Mouse (Mus musculus): ENCODE measurements at regions not wholly inside any gene's neighbourhood (a gene's known extent, or its start where the extent isn't known, plus 50 kb on each side); places are given as distances from the start of the nearest gene placed in this dataset.
A peak's percentile ranks its signal among the peaks of the same experiment; 100 is the strongest.

DNA sequence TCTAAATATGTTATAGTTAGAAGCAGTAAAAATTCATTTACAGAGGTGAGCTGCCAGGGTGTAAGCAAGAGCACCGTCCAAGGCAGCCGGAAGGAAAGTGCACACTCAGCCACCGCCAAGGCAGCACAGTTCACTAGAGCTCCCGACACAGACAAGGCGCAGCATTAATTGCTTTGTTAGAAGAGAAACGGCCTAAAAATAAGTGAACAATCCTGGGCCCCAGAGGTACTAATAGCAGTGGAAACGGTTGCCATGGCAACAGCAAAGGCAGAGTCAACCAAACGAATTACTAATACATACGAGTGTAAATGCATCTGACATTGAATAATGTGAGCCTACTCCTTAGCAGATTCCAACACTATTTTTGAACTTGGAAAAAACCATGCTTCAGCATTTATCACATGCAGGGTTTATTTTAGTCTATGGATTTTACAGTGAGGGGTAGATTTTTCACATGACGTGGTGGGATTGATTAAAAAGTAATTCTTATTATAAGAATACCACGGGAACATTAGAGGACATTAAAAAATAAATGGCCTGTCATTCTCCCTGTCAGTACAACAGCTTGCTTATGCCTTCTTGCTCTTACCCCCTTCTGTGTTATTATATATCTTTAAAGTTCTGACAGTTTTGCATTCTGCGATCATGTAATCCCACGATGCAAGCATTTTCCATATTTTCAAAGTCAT is 62.5 kb downstream of the Cavin4 start:
- 0 out of 2 replicates have a peak overlapping the region, but pooled peaks have one; percentile 31 for H3K4me2 ChIP-seq (ENCODE audit: low read length)
- H3K4me1 ChIP-seq (ENCODE audit: control insufficient read depth, insufficient read depth, low read length) = peaks cover 21% of the 10 kb centered on the region
- peak overlapping the region; percentile 83 for H3K27ac ChIP-seq (ENCODE audit: low read length)
- ATAC-seq = peak; percentile 95
- H3K4me3 ChIP-seq (ENCODE audit: low read depth, low read length) = no peak overlapping the region
- 22% methylated on average over 13 of the region's 13 CpGs for WGBS
- H3K36me3 ChIP-seq (ENCODE audit: control insufficient read depth, insufficient read depth, low read length) = no peaks in the 10 kb centered on the region
- no peaks in the 10 kb centered on the region for H3K27me3 ChIP-seq (ENCODE audit: control insufficient read depth, insufficient read depth, low read depth, low read length)
- no peak overlapping the region for H3K9ac ChIP-seq (ENCODE audit: low read depth, low read length)
- no peaks in the 10 kb centered on the region for H3K9me3 ChIP-seq (replicated peaks; ENCODE audit: control insufficient read depth, low read length, poor library complexity, severe bottlenecking)

DNA sequence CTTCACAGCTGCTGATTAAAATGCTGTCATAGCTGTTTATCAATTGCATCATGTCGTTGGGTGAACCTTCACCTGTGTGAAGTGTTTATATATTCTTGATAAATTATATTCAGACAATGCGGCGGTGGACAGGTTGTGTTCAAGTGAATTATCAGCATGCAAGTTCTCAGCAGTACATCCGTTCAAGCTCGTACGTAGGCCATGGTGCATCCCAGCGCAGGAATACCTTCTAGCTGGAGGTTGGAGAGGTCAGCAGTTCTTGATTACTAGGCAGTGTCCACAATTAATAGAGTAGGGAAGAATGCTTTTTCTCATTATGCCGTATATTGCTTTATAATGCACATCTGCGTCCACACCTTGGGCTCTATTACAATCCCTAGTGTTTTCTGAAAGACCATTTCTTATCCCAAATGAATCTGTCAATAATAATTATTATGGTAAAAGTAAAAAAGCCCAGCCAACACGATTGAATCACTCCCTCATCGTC is 63.1 kb downstream of the Cavin4 start:
- Histone ChIP-seq H3K36me3 (ENCODE audit: control insufficient read depth, insufficient read depth, low read length) (no peaks in the 10 kb centered on the region), H3K4me2 (ENCODE audit: low read length) (no peak overlapping the region), H3K9ac (ENCODE audit: low read depth, low read length) (no peak overlapping the region), H3K27me3 (ENCODE audit: control insufficient read depth, insufficient read depth, low read depth, low read length) (no peaks in the 10 kb centered on the region), H3K4me1 (ENCODE audit: control insufficient read depth, insufficient read depth, low read length) (peaks cover 21% of the 10 kb centered on the region), H3K4me3 (ENCODE audit: low read depth, low read length) (no peak overlapping the region), H3K9me3 (replicated peaks; ENCODE audit: control insufficient read depth, low read length, poor library complexity, severe bottlenecking) (no peaks in the 10 kb centered on the region), H3K27ac (ENCODE audit: low read length) (peak overlapping the region; percentile 83)
- 67% methylated on average over 11 of the region's 11 CpGs for WGBS
- peak; percentile 43 for ATAC-seq

DNA sequence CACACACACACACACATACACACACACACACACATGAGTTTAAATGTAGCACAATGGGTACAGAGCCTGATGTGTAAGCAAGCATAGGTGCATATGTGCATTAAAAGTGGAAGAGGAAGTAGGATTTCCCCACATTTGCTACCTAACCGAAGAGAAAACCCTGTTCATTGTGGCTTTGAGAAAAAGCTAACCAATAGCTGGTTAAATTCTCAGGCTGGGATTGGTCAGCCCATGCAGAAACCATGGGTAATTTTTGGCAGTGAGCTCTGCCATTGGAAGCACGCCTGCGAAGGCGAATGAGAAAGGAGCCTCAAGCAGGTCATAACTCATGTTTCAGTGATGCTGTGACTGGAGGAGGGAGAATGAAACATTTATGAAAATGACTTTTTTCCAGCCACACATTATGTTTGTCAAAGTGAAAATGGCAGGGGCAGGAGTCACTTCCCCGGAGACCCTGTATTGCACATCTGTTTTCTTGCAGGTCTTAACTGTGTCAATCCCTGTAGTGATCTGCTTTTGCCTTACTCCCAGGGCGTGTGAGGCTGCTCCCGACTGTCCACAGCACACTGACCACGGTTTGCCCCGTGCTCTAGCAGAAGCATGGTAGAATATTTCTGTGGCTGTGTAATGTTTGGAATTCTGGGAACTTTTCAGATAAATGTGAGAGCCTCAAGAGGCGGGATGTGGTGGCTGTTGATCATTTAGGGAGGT is 71.7 kb downstream of the Cavin4 start:
- no peak overlapping the region for H3K4me3 ChIP-seq (ENCODE audit: low read depth, low read length)
- WGBS = 79% methylated on average over 10 of the region's 10 CpGs
- ATAC-seq = no peak

DNA sequence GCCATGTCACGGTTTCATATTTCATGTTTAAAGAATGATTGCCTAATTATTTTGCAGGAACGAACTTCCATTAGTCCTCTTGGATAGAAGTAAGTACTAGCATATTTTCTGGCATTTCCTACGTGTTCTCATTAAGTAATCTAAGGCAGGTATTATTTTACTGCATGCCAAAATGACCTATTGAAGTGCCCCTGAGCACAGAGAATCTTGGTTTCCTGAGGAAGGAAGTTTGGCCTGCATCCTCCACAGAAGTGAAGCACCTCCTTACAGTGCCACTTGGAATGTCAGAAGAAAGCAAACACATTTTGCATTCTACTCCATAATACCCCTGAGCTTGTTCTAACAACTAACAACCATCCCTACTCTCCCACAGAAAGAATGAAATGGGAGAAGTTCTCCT is 82.9 kb downstream of the Cavin4 start:
- ATAC-seq = no peak
- WGBS = 85% methylated on average over 3 of the region's 3 CpGs
- H3K4me2 ChIP-seq (ENCODE audit: low read length) = no peak overlapping the region
- H3K27me3 ChIP-seq (ENCODE audit: control insufficient read depth, insufficient read depth, low read depth, low read length) = no peaks in the 10 kb centered on the region
- no peaks in the 10 kb centered on the region for H3K36me3 ChIP-seq (ENCODE audit: control insufficient read depth, insufficient read depth, low read length)
- H3K27ac ChIP-seq (ENCODE audit: low read length) = no peak overlapping the region
- no peak overlapping the region for H3K4me3 ChIP-seq (ENCODE audit: low read depth, low read length)
- no peaks in the 10 kb centered on the region for H3K4me1 ChIP-seq (ENCODE audit: control insufficient read depth, insufficient read depth, low read length)
- no peaks in the 10 kb centered on the region for H3K9me3 ChIP-seq (replicated peaks; ENCODE audit: control insufficient read depth, low read length, poor library complexity, severe bottlenecking)
- H3K9ac ChIP-seq (ENCODE audit: low read depth, low read length) = no peak overlapping the region

More for the DNA sequence above, 71.7 kb downstream of the Cavin4 start:
- Histone ChIP-seq H3K9me3 (replicated peaks; ENCODE audit: control insufficient read depth, low read length, poor library complexity, severe bottlenecking) (no peaks in the 10 kb centered on the region), H3K4me1 (ENCODE audit: control insufficient read depth, insufficient read depth, low read length) (no peaks in the 10 kb centered on the region), H3K27ac (ENCODE audit: low read length) (no peak overlapping the region), H3K9ac (ENCODE audit: low read depth, low read length) (no peak overlapping the region), H3K27me3 (ENCODE audit: control insufficient read depth, insufficient read depth, low read depth, low read length) (no peaks in the 10 kb centered on the region), H3K4me2 (ENCODE audit: low read length) (no peak overlapping the region), H3K36me3 (ENCODE audit: control insufficient read depth, insufficient read depth, low read length) (no peaks in the 10 kb centered on the region)

DNA sequence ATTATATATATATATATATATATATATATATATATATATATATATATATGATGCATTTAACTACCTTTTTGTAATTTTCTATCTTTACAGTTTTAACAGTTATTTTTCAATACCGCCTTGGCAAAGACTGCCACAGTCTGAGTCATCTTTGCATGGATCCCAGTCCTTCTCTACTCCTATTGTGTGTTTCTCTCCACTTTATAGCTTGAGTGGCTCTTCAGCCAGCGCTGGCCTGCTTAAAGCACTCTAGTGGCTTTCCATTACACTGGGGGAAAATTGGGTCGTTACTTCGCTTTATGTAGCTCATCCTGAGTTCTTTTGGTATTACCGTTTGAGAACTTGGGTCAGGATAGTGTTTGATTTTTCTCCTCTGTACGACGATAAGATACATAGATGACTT is 86.3 kb downstream of the Cavin4 start:
- Histone ChIP-seq H3K27ac (ENCODE audit: low read length) (no peak overlapping the region), H3K4me3 (ENCODE audit: low read depth, low read length) (no peak overlapping the region), H3K4me2 (ENCODE audit: low read length) (no peak overlapping the region), H3K36me3 (ENCODE audit: control insufficient read depth, insufficient read depth, low read length) (no peaks in the 10 kb centered on the region), H3K27me3 (ENCODE audit: control insufficient read depth, insufficient read depth, low read depth, low read length) (no peaks in the 10 kb centered on the region), H3K9ac (ENCODE audit: low read depth, low read length) (no peak overlapping the region), H3K4me1 (ENCODE audit: control insufficient read depth, insufficient read depth, low read length) (no peaks in the 10 kb centered on the region), H3K9me3 (replicated peaks; ENCODE audit: control insufficient read depth, low read length, poor library complexity, severe bottlenecking) (no peaks in the 10 kb centered on the region)
- no peak for ATAC-seq
- WGBS = 87% methylated on average over 7 of the region's 7 CpGs

DNA sequence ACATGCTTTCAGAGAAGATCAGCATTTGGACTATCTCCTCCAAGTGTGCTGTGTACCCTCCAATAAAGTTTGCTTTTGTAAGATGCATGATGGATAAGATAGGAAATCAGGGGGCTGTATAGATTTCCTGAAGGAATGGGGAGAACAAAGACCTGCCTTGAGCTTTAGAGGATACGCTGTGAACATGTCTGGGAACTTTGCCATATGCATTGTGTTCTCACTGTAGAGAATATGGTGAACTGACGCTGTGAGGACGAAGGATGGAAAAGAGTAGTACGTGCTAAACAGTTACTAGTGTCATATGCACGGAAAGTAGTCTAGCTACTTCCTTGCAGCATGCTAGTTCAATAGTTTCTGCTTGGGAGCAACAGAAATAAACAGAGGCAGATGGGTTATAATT is 86.8 kb downstream of the Cavin4 start:
- no peak overlapping the region for H3K27ac ChIP-seq (ENCODE audit: low read length)
- no peak for ATAC-seq
- H3K9me3 ChIP-seq (replicated peaks; ENCODE audit: control insufficient read depth, low read length, poor library complexity, severe bottlenecking) = no peaks in the 10 kb centered on the region
- no peak overlapping the region for H3K4me3 ChIP-seq (ENCODE audit: low read depth, low read length)
- H3K4me1 ChIP-seq (ENCODE audit: control insufficient read depth, insufficient read depth, low read length) = no peaks in the 10 kb centered on the region
- H3K36me3 ChIP-seq (ENCODE audit: control insufficient read depth, insufficient read depth, low read length) = no peaks in the 10 kb centered on the region
- H3K27me3 ChIP-seq (ENCODE audit: control insufficient read depth, insufficient read depth, low read depth, low read length) = no peaks in the 10 kb centered on the region
- no peak overlapping the region for H3K4me2 ChIP-seq (ENCODE audit: low read length)
- H3K9ac ChIP-seq (ENCODE audit: low read depth, low read length) = no peak overlapping the region
- WGBS = 71% methylated on average over 5 of the region's 5 CpGs

DNA sequence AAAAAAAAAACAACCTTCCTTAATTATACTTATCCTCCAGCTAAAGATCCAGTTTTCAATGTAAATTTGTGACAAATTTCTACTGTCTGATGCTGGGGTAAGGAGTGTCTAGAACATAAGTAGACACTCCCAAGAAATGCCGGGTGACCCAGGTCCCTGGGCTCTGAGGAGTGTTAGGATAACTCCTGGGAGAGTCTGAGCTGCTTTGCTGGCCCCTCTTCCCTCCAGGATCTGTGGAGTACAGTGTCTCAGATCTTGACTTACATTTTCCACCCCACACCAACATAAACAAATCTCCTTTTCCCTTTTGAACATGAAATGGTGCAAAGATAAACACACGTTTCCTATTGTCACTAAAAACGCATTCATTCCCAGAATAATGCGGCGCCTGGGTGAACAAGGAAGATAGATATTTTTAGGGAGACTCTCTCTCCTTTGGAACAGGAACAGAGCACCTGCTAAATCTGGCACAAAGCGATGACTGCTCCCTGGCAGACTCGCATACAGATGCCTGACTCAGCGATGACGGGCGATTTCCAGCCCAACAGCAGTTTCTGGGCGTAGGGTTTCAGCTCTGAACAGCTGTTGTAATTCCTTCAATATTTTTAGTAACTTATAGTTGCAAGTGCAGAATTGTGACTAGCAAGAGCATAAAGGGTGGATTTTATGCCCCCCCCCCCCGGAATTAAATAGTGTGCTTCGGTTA is 91.3 kb downstream of the Cavin4 start:
- no peaks in the 10 kb centered on the region for H3K9me3 ChIP-seq (replicated peaks; ENCODE audit: control insufficient read depth, low read length, poor library complexity, severe bottlenecking)

DNA sequence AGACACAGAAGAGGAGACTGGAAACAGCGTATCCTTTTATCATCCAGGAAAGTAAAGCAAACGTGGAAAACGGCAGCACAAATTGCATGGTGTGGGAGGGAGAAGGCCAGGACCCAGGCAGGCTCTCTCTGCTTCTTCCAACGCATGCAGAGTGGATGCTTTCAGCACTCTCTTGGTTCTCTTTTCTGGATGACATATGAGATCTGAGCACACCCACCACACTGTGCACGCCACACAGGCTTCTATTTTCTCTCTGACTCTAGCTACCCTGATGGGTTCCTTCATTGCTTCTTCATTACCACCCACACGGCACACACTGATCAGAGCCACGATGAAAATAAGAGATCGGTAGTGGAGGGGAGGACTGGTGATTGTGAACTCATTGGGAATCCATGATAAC is 97.3 kb downstream of the Cavin4 start:
- no peak overlapping the region for H3K4me3 ChIP-seq (ENCODE audit: low read depth, low read length)
- no peak for ATAC-seq
- H3K27me3 ChIP-seq (ENCODE audit: control insufficient read depth, insufficient read depth, low read depth, low read length) = no peaks in the 10 kb centered on the region
- no peaks in the 10 kb centered on the region for H3K9me3 ChIP-seq (replicated peaks; ENCODE audit: control insufficient read depth, low read length, poor library complexity, severe bottlenecking)
- no peak overlapping the region for H3K9ac ChIP-seq (ENCODE audit: low read depth, low read length)
- no peak overlapping the region for H3K4me2 ChIP-seq (ENCODE audit: low read length)
- no peaks in the 10 kb centered on the region for H3K36me3 ChIP-seq (ENCODE audit: control insufficient read depth, insufficient read depth, low read length)
- 88% methylated on average over 8 of the region's 8 CpGs for WGBS
- H3K27ac ChIP-seq (ENCODE audit: low read length) = no peak overlapping the region
- H3K4me1 ChIP-seq (ENCODE audit: control insufficient read depth, insufficient read depth, low read length) = no peaks in the 10 kb centered on the region; the same call in 1 of the 2 replicates

More for the DNA sequence above, 91.3 kb downstream of the Cavin4 start:
- 67% methylated on average over 13 of the region's 13 CpGs for WGBS
- Histone ChIP-seq H3K4me3 (ENCODE audit: low read depth, low read length) (no peak overlapping the region), H3K27ac (ENCODE audit: low read length) (peak overlapping the region; percentile 8; the same call in 1 of the 2 replicates), H3K4me1 (ENCODE audit: control insufficient read depth, insufficient read depth, low read length) (no peaks in the 10 kb centered on the region; the same call in 1 of the 2 replicates), H3K4me2 (ENCODE audit: low read length) (no peak overlapping the region), H3K36me3 (ENCODE audit: control insufficient read depth, insufficient read depth, low read length) (no peaks in the 10 kb centered on the region), H3K27me3 (ENCODE audit: control insufficient read depth, insufficient read depth, low read depth, low read length) (no peaks in the 10 kb centered on the region), H3K9ac (ENCODE audit: low read depth, low read length) (no peak overlapping the region)
- ATAC-seq = no peak

DNA sequence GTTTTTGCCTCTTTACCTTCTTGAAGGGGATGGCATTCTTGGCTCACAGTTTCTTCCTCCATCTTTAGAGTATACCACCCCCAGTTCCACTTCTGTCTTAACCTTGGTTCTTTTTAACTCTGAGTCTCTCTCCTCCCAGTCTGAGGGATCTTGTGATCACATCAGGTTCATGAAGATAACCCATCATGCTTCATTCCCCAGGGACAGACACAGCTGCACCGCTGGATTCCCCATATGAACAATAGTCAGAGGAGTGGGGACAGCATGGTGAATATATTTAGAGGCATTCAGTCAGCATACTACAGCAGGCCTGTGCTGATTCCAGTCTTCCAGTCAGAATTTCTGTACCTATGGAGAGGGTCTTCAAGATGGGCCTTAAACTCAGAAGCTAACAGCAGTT is 103.1 kb downstream of the Cavin4 start:
- no peaks in the 10 kb centered on the region for H3K27me3 ChIP-seq (ENCODE audit: control insufficient read depth, insufficient read depth, low read depth, low read length)
- H3K36me3 ChIP-seq (ENCODE audit: control insufficient read depth, insufficient read depth, low read length) = no peaks in the 10 kb centered on the region
- no peak overlapping the region for H3K4me3 ChIP-seq (ENCODE audit: low read depth, low read length)
- no peak for ATAC-seq
- 80% methylated on average over 1 of the region's 1 CpGs for WGBS
- no peak overlapping the region for H3K9ac ChIP-seq (ENCODE audit: low read depth, low read length)
- H3K27ac ChIP-seq (ENCODE audit: low read length) = no peak overlapping the region
- H3K4me2 ChIP-seq (ENCODE audit: low read length) = no peak overlapping the region
- no peaks in the 10 kb centered on the region for H3K9me3 ChIP-seq (replicated peaks; ENCODE audit: control insufficient read depth, low read length, poor library complexity, severe bottlenecking)
- 0 out of 2 replicates have a peak, but pooled peaks cover 4% of the 10 kb centered on the region for H3K4me1 ChIP-seq (ENCODE audit: control insufficient read depth, insufficient read depth, low read length)
